Mouse (Mus musculus) liver, postnatal 0 days (tissue): ENCODE measurements around the gene Xkr7. TPM values are rescaled to one million over a fixed set of nuclear protein-coding genes. Genes with fewer than 3 reads are reported as not detected.

Experiments
- ATAC-seq: fragments of 200-750 bp; cut with Nextera tagmentation; 2 replicates; pipeline ENCODE4 v1.8.0; 2017; ENCODE audit warnings: mild to moderate bottlenecking, moderate library complexity
- DNase-seq: peaks from one replicate; pipeline ENCODE4 v3.0.0-alpha.2; 2016
- H3K27ac ChIP-seq: fragments of 300-500 bp; sonication (generic); 2 replicates; pipeline ENCODE4 v1.5.1; 2014; ENCODE audit warnings: antibody characterized with exemption, moderate library complexity, mild to moderate bottlenecking, low read depth
- H3K27me3 ChIP-seq: fragments of 300-500 bp; sonication (generic); 2 replicates; pipeline ENCODE4 v1.6.1; 2014; ENCODE audit warnings: low read length, control low read depth, mixed read lengths; ENCODE audit not compliant: insufficient read depth
- H3K36me3 ChIP-seq: fragments of 300-500 bp; sonication (generic); replicated peaks from 2 replicates; pipeline ENCODE4 v1.6.1; 2014; ENCODE audit warnings: mild to moderate bottlenecking, control low read depth, low read length, moderate library complexity, mixed read lengths; ENCODE audit not compliant: insufficient read depth
- H3K4me1 ChIP-seq: fragments of 300-500 bp; sonication (generic); 2 replicates; pipeline ENCODE4 v1.6.1; 2014; ENCODE audit warnings: antibody characterized with exemption, mild to moderate bottlenecking, control low read depth; ENCODE audit not compliant: insufficient read depth
- H3K4me2 ChIP-seq: fragments of 300-500 bp; sonication (generic); 2 replicates; pipeline ENCODE4 v1.6.1; 2014; ENCODE audit warnings: low read depth, mild to moderate bottlenecking, low read length, moderate library complexity, mixed read lengths
- H3K4me3 ChIP-seq: fragments of 300-500 bp; sonication (generic); 2 replicates; pipeline ENCODE4 v1.5.1; 2014; ENCODE audit warnings: low read depth, low read length
- H3K9ac ChIP-seq: fragments of 300-500 bp; sonication (generic); replicated peaks from 2 replicates; pipeline ENCODE4 v1.6.1; 2014; ENCODE audit warnings: mild to moderate bottlenecking, moderate library complexity
- H3K9me3 ChIP-seq: fragments of 300-500 bp; sonication (generic); 2 replicates; pipeline ENCODE4 v1.6.1; 2016; ENCODE audit warnings: mild to moderate bottlenecking, control low read depth, low read length, mixed read lengths
- CTCF ChIP-seq: sonication (generic); IDR thresholded peaks from 2 replicates; pipeline ENCODE4 v1.5.1; 2016; ENCODE audit warnings: antibody characterized with exemption, low read depth
- EP300 ChIP-seq: IDR thresholded peaks from 2 replicates; pipeline ENCODE4 v1.6.1; 2016; ENCODE audit warnings: antibody characterized with exemption, low read depth, mild to moderate bottlenecking
- WGBS: fragments of 180-500 bp; shearing (Covaris S2); extraction: QIAGEN DNeasy Blood & Tissue Kit; methylation state at CpG from one replicate; pipeline ENCODE4 v1.1.7; 2014; ENCODE audit not compliant: insufficient replicate concordance; 5-methylcytosine and 5-hydroxymethylcytosine counted together
- polyA plus RNA-seq: library from polyadenylated mRNA; unstranded; fragments of >200 nt; fragmentation: Nextera tagmentation; extraction: Ambion mirVana; gene quantifications from 2 replicates; pipeline ENCODE4 v1.2.1, GENCODE M21; 2015

Gene Xkr7
- polyA plus RNA-seq, 1 experiment from 2014 or later, result not detected

DNA sequence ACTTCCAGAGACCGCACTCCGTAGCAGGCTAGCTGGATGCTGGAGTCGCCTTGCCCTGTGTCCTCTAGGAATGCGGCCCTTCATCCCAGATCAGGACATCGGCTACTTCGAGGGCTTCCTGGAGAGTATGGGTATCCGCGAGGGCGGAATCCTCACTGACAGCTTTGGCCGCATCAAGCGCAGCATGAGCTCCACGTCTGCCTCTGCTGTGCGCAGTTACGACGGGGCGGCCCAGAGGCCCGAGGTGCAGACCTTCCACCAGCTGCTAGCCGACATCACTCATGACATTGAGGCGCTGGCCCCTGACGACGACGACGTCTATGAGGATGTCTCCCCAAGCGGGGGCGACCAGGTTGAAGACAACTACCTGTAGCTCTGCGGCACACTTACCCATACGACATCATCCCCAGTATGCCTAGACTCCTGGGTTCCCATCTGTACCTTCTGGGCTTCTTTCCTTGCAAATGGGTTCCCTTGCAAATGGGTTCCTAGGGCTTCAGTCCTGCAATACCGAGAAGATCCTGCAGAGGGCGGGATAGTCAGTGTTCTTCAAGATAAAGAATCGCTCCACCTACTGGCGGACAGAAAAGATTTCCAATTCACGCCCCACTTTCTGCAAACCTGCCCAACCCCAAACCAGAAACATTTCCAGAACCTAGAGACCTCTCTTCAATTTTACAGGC lies 49.3 kb downstream of the Xkr7 start:
- WGBS, result 46% methylated on average over 32 of the region's 32 CpGs
- H3K27ac ChIP-seq, result no peak overlapping the region
- peak; percentile 89 for DNase-seq

DNA sequence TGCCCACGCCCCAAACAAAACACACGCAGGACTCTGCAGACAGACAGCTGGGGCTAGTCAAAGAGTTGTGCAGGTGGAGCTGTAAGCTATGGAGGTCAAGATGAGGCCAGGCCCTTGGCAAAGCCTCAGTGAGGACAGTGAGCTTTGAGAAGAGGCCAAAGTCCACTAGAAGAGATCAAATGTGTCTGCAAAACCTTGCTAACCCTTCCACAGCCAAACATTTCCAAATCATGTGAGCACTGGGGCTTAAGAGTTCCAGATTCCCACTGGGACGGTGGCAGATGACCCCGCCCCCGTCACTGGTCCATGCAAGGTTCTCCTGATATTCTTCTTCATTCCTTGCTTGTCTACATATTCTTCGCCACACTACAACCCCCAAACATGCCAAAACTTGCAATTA lies 50.2 kb downstream of the Xkr7 start:
- WGBS, result 67% methylated on average over 6 of the region's 6 CpGs
- Histone ChIP-seq H3K4me2 (no peak overlapping the region), H3K27me3 (no peaks in the 10 kb centered on the region), H3K9ac (no peak overlapping the region), H3K27ac (no peak overlapping the region), H3K9me3 (no peaks in the 10 kb centered on the region), H3K36me3 (no peaks in the 10 kb centered on the region), H3K4me3 (no peak overlapping the region), H3K4me1 (peaks cover 18% of the 10 kb centered on the region)
- TF ChIP-seq CTCF (no peak), EP300 (no peak)
- DNase-seq (no peak), ATAC-seq (0 out of 2 replicates have a peak, but pooled peaks have one; percentile 10)

More for the DNA sequence above, 49.3 kb downstream of the Xkr7 start:
- no peaks in the 10 kb centered on the region for H3K27me3 ChIP-seq
- no peaks in the 10 kb centered on the region for H3K36me3 ChIP-seq
- ATAC-seq, result no peak
- peaks cover 20% of the 10 kb centered on the region for H3K4me1 ChIP-seq
- TF ChIP-seq CTCF, result peak; percentile 99
- no peak for TF ChIP-seq EP300
- H3K9me3 ChIP-seq, result no peaks in the 10 kb centered on the region
- no peak overlapping the region for H3K9ac ChIP-seq
- H3K4me2 ChIP-seq, result no peak overlapping the region
- no peak overlapping the region for H3K4me3 ChIP-seq

GRCm38 (mm10) chr2:153083275-153083674 lies 51.6 kb downstream of the Xkr7 start:
- no peaks in the 10 kb centered on the region for H3K27me3 ChIP-seq
- H3K4me2 ChIP-seq, result no peak overlapping the region
- ATAC-seq (no peak), DNase-seq (no peak)
- H3K9me3 ChIP-seq, result no peaks in the 10 kb centered on the region
- H3K4me1 ChIP-seq, result peaks cover 18% of the 10 kb centered on the region
- H3K27ac ChIP-seq, result peak overlapping the region; percentile 92
- H3K9ac ChIP-seq, result no peak overlapping the region
- TF ChIP-seq CTCF, result no peak
- TF ChIP-seq EP300, result no peak
- H3K4me3 ChIP-seq, result no peak overlapping the region
- H3K36me3 ChIP-seq, result no peaks in the 10 kb centered on the region
- WGBS, result 76% methylated on average over 8 of the region's 8 CpGs

DNA sequence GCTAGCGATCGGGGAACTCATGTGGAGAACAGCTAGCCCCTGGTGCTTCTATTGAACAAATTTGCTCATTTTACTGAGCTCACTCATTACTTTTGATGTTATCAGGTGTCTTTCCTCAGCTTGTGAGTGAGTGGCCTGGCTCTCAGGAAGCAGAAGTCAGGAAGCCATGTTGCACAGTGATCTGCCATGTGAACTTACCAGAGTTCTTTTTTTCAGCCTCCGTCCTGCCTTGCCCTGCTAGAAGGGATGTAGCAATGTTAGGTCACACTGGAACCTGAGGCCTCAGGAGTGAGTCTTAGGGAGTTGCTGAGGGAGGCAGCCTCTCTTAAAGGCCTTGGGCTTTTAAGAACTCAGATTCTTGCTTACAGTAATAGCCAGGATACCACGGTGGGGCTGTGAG lies 52.2 kb downstream of the Xkr7 start:
- ATAC-seq (peak; percentile 40), DNase-seq (no peak)
- Histone ChIP-seq H3K9ac (no peak overlapping the region), H3K4me3 (no peak overlapping the region), H3K27me3 (no peaks in the 10 kb centered on the region), H3K4me1 (peaks cover 18% of the 10 kb centered on the region), H3K27ac (peak overlapping the region; percentile 92), H3K9me3 (no peaks in the 10 kb centered on the region), H3K4me2 (no peak overlapping the region), H3K36me3 (no peaks in the 10 kb centered on the region)
- no peak for TF ChIP-seq EP300
- no peak for TF ChIP-seq CTCF
- 56% methylated on average over 4 of the region's 4 CpGs for WGBS

DNA sequence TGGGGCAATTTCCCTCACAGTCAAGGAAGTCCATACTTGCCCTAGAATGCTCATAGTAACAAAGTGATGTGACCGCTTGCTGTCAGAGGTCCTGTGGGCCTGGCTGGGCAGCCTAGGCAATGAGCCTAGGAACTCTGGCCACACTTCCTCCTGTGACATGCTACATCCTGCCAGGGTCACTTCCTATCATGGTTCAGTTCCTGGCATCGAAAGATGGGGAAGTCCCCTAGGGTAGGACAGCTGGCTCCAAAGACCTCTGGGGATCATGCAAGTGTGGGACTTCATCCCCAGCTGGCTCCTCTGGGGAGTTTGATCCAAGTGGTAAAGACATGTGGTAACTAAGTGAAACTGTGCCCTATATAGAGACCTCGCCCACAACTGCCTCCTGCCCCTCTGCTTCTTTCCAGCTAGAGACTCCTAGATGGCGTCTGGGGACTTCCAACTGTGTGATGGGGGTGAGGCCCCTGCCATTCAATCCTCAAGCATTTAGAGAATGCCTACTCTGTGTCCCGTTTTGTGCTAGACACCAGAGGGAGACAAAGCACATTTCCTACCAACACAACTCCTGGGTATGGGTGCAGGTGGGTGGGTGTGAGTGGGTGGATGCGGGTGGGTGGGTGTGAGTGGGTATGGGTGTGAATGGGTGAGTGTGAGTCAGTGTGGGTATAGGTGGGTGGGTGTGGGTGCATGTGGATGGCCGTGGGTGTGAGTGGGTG lies 52.8 kb downstream of the Xkr7 start:
- ATAC-seq (peak; percentile 82), DNase-seq (peak; percentile 63)
- peak overlapping the region; percentile 92 for H3K27ac ChIP-seq
- no peak overlapping the region for H3K4me3 ChIP-seq
- peaks cover 19% of the 10 kb centered on the region for H3K4me1 ChIP-seq
- no peaks in the 10 kb centered on the region for H3K36me3 ChIP-seq
- no peaks in the 10 kb centered on the region for H3K9me3 ChIP-seq
- 0 out of 2 replicates have a peak overlapping the region, but pooled peaks have one; percentile 2 for H3K4me2 ChIP-seq
- H3K9ac ChIP-seq, result no peak overlapping the region
- H3K27me3 ChIP-seq, result no peaks in the 10 kb centered on the region
- TF ChIP-seq CTCF, result peak; percentile 57
- TF ChIP-seq EP300, result 0 out of 2 replicates have a peak, but pooled peaks have one; percentile 55
- WGBS, result 43% methylated on average over 7 of the region's 7 CpGs

GRCm38 (mm10) chr2:153085556-153085955 lies 53.9 kb downstream of the Xkr7 start:
- no peaks in the 10 kb centered on the region for H3K9me3 ChIP-seq
- no peak for DNase-seq
- H3K27me3 ChIP-seq, result no peaks in the 10 kb centered on the region
- H3K4me3 ChIP-seq, result no peak overlapping the region
- H3K4me2 ChIP-seq, result no peak overlapping the region
- 67% methylated on average over 6 of the region's 6 CpGs for WGBS
- ATAC-seq, result no peak
- H3K27ac ChIP-seq, result no peak overlapping the region
- TF ChIP-seq CTCF (no peak), EP300 (no peak)
- peaks cover 20% of the 10 kb centered on the region for H3K4me1 ChIP-seq
- no peak overlapping the region for H3K9ac ChIP-seq
- H3K36me3 ChIP-seq, result no peaks in the 10 kb centered on the region
